Mouse (Mus musculus) cerebellum, adult 8-10 months (tissue): ENCODE measurements around the gene Mkrn1.
"Not testable (repeated sequence)": the region's sequence is repeated elsewhere in the genome, so short reads cannot be mapped to it uniquely, and the experiment has no call there.

Source experiments
- DNase-seq: peaks from one replicate; pipeline ENCODE4 v3.0.0; 2022

The Mkrn1 gene

GRCm38 (mm10) chr6:39429007-39429788 lies 8.9 kb upstream of the Mkrn1 start:
- no peak for DNase-seq

GRCm38 (mm10) chr6:39427276-39428003 lies 7.2 kb upstream of the Mkrn1 start:
- DNase-seq, result no peak

GRCm38 (mm10) chr6:39426725-39427124 lies 6.5 kb upstream of the Mkrn1 start:
- DNase-seq, result no peak

GRCm38 (mm10) chr6:39425181-39425580 lies 4.9 kb upstream of the Mkrn1 start:
- DNase-seq, result no peak

GRCm38 (mm10) chr6:39423686-39424085 lies 3.4 kb upstream of the Mkrn1 start:
- no peak for DNase-seq

GRCm38 (mm10) chr6:39423130-39423551 lies 2.9 kb upstream of the Mkrn1 start:
- no peak for DNase-seq

- no peak for DNase-seq
Observed at GRCm38 (mm10) chr6:39420867-39421266, 605 bp upstream of the Mkrn1 start.

- DNase-seq, result no peak
Observed at GRCm38 (mm10) chr6:39419386-39419850, 844 bp downstream of the Mkrn1 start.

- DNase-seq, result not testable (repeated sequence)
Observed at GRCm38 (mm10) chr6:39416654-39417053, 3.6 kb downstream of the Mkrn1 start.

GRCm38 (mm10) chr6:39415762-39416161 lies 4.5 kb downstream of the Mkrn1 start:
- DNase-seq, result peak; percentile 64

GRCm38 (mm10) chr6:39414106-39414505 lies 6.2 kb downstream of the Mkrn1 start:
- no peak for DNase-seq

- DNase-seq, result no peak
Observed at GRCm38 (mm10) chr6:39406480-39406879, 13.8 kb downstream of the Mkrn1 start.

GRCm38 (mm10) chr6:39403136-39403535 lies 17.1 kb downstream of the Mkrn1 start:
- no peak for DNase-seq

- DNase-seq, result no peak
Observed at GRCm38 (mm10) chr6:39400343-39400742, 19.9 kb downstream of the Mkrn1 start.

GRCm38 (mm10) chr6:39398342-39398741 lies 21.9 kb downstream of the Mkrn1 start:
- no peak for DNase-seq

GRCm38 (mm10) chr6:39397046-39397445 lies 23.2 kb downstream of the Mkrn1 start:
- no peak for DNase-seq

GRCm38 (mm10) chr6:39395916-39396315 lies 24.3 kb downstream of the Mkrn1 start:
- no peak for DNase-seq

GRCm38 (mm10) chr6:39395471-39395870 lies 24.8 kb downstream of the Mkrn1 start:
- DNase-seq, result no peak

GRCm38 (mm10) chr6:39389988-39390387 lies 30.3 kb downstream of the Mkrn1 start:
- DNase-seq, result peak; percentile 27

GRCm38 (mm10) chr6:39381125-39381880 lies 39.0 kb downstream of the Mkrn1 start, which contains the start of gene Rab19:
Gene Rab19 (plus strand): TSS chr6:39381175.
- no peak for DNase-seq

- DNase-seq, result no peak
Observed at GRCm38 (mm10) chr6:39380276-39380675, 40.0 kb downstream of the Mkrn1 start.

GRCm38 (mm10) chr6:39379749-39380148 lies 40.5 kb downstream of the Mkrn1 start:
- no peak for DNase-seq

- no peak for DNase-seq
Observed at GRCm38 (mm10) chr6:39379224-39379623, 41.0 kb downstream of the Mkrn1 start.
